Mouse (Mus musculus) hindlimb bud, embryonic 11.5 days (tissue): ENCODE results near the gene Atg7.

Experiments used
- DNase-seq: peaks from one replicate; pipeline ENCODE4 v3.0.0-alpha.2; 2012; ENCODE audit warnings: low read depth, low spot score; ENCODE audit errors: extremely low spot score

Gene Atg7

GRCm38 (mm10) chr6:114781415-114782240 lies 138.7 kb downstream of the Atg7 start:
- DNase-seq = no peak

- DNase-seq = no peak
Measured at GRCm38 (mm10) chr6:114782486-114782885, 139.6 kb downstream of the Atg7 start.

- no peak for DNase-seq
Measured at GRCm38 (mm10) chr6:114786461-114786860, 143.6 kb downstream of the Atg7 start.

- no peak for DNase-seq
Measured at GRCm38 (mm10) chr6:114787606-114788005, 144.7 kb downstream of the Atg7 start.

DNA sequence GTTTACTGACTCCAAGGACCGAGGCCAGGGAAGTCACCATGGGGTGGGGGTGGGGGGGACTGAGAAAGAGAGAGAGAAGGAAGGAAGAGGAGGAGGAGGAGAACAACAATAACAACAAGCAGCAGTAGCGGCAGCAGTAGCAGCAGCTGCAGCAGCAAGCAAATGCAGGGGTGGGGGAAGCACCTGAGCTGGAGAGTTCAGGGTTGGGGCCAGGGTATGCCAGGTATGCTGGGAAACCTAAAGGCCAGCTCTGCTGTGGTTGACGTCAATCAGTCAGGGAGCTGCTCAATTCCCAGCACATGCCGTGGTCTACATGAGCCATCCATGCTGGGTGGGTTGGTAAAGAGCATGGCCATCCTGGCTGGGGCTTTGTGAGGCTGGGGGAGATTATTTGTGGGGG lies 145.8 kb downstream of the Atg7 start:
- DNase-seq = no peak

DNA sequence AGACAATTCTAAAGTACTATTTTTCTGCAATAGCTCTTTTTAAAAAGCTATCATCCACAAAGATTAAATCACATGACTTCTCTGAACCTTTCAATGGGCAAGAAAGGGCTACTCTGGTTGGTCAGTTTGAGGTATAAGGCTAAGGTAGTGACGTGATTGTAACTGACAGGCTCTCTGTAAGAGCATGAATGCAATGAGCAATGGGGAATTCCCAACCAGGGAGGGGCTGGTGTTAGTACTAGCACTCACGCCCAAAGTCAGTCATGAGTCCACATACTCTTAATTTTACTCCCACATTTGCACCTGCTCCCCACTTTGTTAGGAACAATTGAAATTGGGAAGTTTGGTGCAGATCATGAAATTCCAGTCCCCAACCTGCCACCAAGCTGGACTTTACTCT lies 147.2 kb downstream of the Atg7 start:
- DNase-seq = no peak

GRCm38 (mm10) chr6:114790902-114791301 lies 148.0 kb downstream of the Atg7 start:
- DNase-seq = no peak

GRCm38 (mm10) chr6:114791846-114792245 lies 148.9 kb downstream of the Atg7 start:
- DNase-seq = no peak

GRCm38 (mm10) chr6:114794706-114795105 lies 151.8 kb downstream of the Atg7 start:
- DNase-seq = no peak

GRCm38 (mm10) chr6:114795706-114796325 lies 152.9 kb downstream of the Atg7 start:
- DNase-seq = no peak

DNA sequence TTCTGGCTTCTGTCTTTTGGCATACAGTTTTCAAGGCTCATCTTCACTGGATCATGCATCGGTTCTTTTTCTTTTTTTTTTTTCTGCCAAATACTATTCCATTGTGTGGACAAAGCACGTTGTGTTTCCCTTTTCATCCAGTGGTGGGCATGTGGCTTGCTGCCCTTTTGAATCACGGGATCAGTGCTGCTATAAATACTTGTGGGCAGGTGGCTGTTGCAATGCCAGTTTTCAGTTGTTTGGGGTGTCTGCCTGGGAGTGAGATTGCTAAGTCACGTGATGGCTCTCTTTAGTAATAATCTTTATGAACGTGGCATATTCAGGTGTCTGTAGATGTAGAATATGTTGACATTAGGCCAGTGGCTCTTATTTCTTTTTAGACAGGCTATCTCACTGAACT lies 155.0 kb downstream of the Atg7 start:
- DNase-seq = no peak

DNA sequence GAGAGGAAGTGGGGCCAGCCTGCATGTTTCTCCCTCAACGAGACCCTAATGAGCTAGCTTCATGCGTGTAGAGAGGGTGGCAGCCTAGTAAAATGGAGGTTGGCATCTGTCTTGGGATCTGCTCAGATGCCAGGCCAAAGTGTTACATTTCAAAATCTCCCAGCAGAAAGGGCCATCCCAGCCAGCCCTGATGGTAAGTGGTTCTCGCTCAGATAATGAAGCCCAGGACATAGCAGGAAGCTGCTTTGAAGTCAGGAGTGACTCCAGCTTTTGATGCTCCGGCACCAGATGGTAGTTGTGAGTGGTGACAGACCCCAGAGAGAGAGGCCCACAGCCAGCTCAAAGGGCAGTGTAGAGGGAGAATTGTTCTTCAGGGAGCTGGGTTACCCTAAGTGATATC lies 155.8 kb downstream of the Atg7 start:
- no peak for DNase-seq

GRCm38 (mm10) chr6:114800291-114800965 lies 157.5 kb downstream of the Atg7 start:
- DNase-seq = no peak

GRCm38 (mm10) chr6:114803915-114804535 lies 161.1 kb downstream of the Atg7 start:
- DNase-seq = no peak

- no peak for DNase-seq
Measured at GRCm38 (mm10) chr6:114804866-114805265, 162.0 kb downstream of the Atg7 start.

GRCm38 (mm10) chr6:114805927-114806326 lies 163.0 kb downstream of the Atg7 start:
- no peak for DNase-seq

GRCm38 (mm10) chr6:114807474-114807873 lies 164.6 kb downstream of the Atg7 start:
- no peak for DNase-seq

- no peak for DNase-seq
Measured at GRCm38 (mm10) chr6:114808654-114809430, 165.9 kb downstream of the Atg7 start.

GRCm38 (mm10) chr6:114809431-114809811 lies 166.5 kb downstream of the Atg7 start:
- DNase-seq = no peak

- DNase-seq = no peak
Measured at GRCm38 (mm10) chr6:114812322-114812721, 169.4 kb downstream of the Atg7 start.

GRCm38 (mm10) chr6:114812779-114813178 lies 169.9 kb downstream of the Atg7 start:
- DNase-seq = no peak
